Mouse (Mus musculus) C2C12 (cell line): ENCODE results near the gene Pcnx. TPM values are rescaled to one million over a fixed set of nuclear protein-coding genes. Genes with fewer than 3 reads are reported as not detected.

Source experiments
- H3K27me3 ChIP-seq: one replicate; pipeline ENCODE4 v1.6.1; 2011; ENCODE audit not compliant: control insufficient read depth, insufficient read depth, insufficient read length
- H3K36me3 ChIP-seq: one replicate; pipeline ENCODE4 v1.6.1; 2011; ENCODE audit not compliant: control insufficient read depth, insufficient read depth
- H3K4me3 ChIP-seq: one replicate; pipeline ENCODE4 v1.5.1; 2011; ENCODE audit warnings: mild to moderate bottlenecking, control low read depth; ENCODE audit not compliant: poor library complexity, insufficient read depth, severe bottlenecking
- H3K79me2 ChIP-seq: one replicate; pipeline ENCODE4 v1.6.1; 2011; ENCODE audit not compliant: control insufficient read depth, insufficient read depth
- H3K79me3 ChIP-seq: one replicate; pipeline ENCODE4 v1.6.1; 2011; ENCODE audit warnings: low read depth, control low read depth
- H3ac ChIP-seq: one replicate; pipeline ENCODE3; 2011; ENCODE audit warnings: low read depth; ENCODE audit not compliant: control insufficient read depth, insufficient read length
- CEBPB ChIP-seq: IDR thresholded peaks from one replicate; pipeline ENCODE4 v1.6.1; 2011; ENCODE audit warnings: low read depth, mild to moderate bottlenecking, control low read depth, moderate library complexity
- CTCF ChIP-seq: IDR thresholded peaks from one replicate; pipeline ENCODE4 v1.5.1; 2011; ENCODE audit not compliant: control insufficient read depth, insufficient read depth, insufficient read length
- FOSL1 ChIP-seq: IDR thresholded peaks from one replicate; pipeline ENCODE4 v1.8.0; 2011; ENCODE audit warnings: mild to moderate bottlenecking, low read length; ENCODE audit not compliant: poor library complexity, insufficient read depth, severe bottlenecking
- MAX ChIP-seq: IDR thresholded peaks from one replicate; pipeline ENCODE4 v1.6.1; 2011; ENCODE audit warnings: mild to moderate bottlenecking, control low read depth
- MYOD1 ChIP-seq: IDR thresholded peaks from one replicate; pipeline ENCODE4 v1.6.1; 2011; ENCODE audit warnings: low read depth; ENCODE audit not compliant: control insufficient read depth, insufficient read length
- MYOG ChIP-seq: IDR thresholded peaks from one replicate; pipeline ENCODE4 v1.6.1; 2011; ENCODE audit not compliant: control insufficient read depth, insufficient read length; ENCODE audit errors: extremely low read depth
- USF1 ChIP-seq: IDR thresholded peaks from one replicate; pipeline ENCODE4 v1.6.1; 2011; ENCODE audit warnings: low read depth, mild to moderate bottlenecking, control low read depth, moderate library complexity
- polyA plus RNA-seq: library from polyadenylated mRNA; unstranded; fragments of >200 nt; fragmentation: generic; extraction: Trizol; gene quantifications from one replicate; pipeline ENCODE4 v1.2.1, GENCODE M21; 2012; ENCODE audit warnings: missing spikeins

The Pcnx gene
- polyA plus RNA-seq, 1 experiment: 9.1 TPM

DNA sequence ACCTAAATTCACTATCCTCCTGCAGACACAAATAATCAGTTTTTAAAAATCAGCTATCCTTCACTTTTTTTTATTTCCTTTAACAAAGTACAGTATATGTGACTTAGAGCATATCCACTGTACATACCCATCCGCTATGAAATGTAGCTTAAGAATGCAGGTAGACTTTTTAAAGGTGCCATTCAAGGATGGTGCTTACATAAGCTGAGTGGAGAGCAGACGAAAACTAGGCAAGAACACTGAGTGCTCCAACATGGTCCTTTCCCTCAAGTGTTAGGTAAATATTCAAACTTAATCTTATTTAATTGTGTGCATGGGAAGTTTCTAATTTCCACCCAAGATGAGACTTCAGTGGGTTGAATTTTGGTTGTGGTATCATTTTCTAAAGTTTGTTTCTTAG lies 119.5 kb downstream of the Pcnx start:
- Histone ChIP-seq H3K36me3 (peaks cover 23% of the 10 kb centered on the region), H3K79me3 (no peaks in the 10 kb centered on the region), H3K79me2 (no peaks in the 10 kb centered on the region), H3K4me3 (no peak overlapping the region), H3ac (no peak overlapping the region), H3K27me3 (no peaks in the 10 kb centered on the region)
- TF ChIP-seq MAX: no peak
- no peak for TF ChIP-seq USF1
- no peak for TF ChIP-seq FOSL1
- TF ChIP-seq MYOG: no peak
- TF ChIP-seq CTCF: no peak
- no peak for TF ChIP-seq MYOD1
- TF ChIP-seq CEBPB: no peak

DNA sequence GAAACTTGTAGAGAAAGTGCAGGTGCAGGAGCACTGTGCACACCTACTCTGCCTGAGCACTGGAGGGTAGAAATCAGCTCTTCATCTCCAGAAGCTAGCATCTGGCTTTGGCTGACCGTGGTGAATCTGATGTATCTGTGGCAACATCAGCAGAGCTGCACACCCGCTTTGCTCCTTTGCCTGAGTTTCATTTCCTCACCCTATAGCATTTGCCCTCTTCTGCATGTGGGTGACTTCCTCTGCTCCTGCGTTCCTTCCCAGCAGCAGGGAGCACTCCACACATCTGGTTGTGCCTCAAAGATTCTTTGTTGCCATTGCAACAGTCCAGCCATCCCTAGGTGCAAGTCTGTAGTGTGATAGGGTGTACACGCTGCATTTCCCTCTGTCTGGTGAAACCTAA lies 132.3 kb downstream of the Pcnx start:
- Histone ChIP-seq H3K4me3 (no peak overlapping the region), H3ac (no peak overlapping the region), H3K79me3 (no peaks in the 10 kb centered on the region), H3K36me3 (peaks cover 10% of the 10 kb centered on the region), H3K79me2 (no peaks in the 10 kb centered on the region), H3K27me3 (no peaks in the 10 kb centered on the region)
- TF ChIP-seq CEBPB: no peak
- no peak for TF ChIP-seq USF1
- TF ChIP-seq MYOD1: no peak
- TF ChIP-seq FOSL1: no peak
- no peak for TF ChIP-seq MYOG
- no peak for TF ChIP-seq MAX
- TF ChIP-seq CTCF: no peak

DNA sequence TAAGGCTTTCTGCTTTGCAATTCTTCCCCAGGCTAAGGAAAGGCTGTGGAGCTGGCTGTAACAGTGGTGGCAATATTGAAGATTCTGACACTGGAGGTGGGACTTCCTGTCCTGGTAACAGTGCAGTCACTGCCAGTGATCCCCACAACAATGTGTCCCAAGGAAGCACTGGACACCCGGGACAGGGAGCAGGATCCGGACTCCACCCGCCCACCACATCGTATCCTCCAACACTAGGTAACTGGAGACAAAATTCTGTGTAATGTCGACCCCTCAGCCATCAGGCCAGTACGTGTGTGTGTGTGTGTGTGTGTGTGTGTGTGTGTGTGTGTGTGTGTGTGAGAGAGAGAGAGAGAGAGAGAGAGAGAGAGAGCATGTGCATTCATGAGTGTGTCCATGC lies 133.2 kb downstream of the Pcnx start:
- Histone ChIP-seq H3ac (no peak overlapping the region), H3K79me3 (no peaks in the 10 kb centered on the region), H3K4me3 (no peak overlapping the region), H3K27me3 (no peaks in the 10 kb centered on the region), H3K36me3 (peaks cover 2% of the 10 kb centered on the region), H3K79me2 (no peaks in the 10 kb centered on the region)
- no peak for TF ChIP-seq USF1
- TF ChIP-seq MAX: no peak
- TF ChIP-seq CEBPB: no peak
- TF ChIP-seq MYOD1: no peak
- TF ChIP-seq CTCF: no peak
- TF ChIP-seq MYOG: no peak
- no peak for TF ChIP-seq FOSL1

DNA sequence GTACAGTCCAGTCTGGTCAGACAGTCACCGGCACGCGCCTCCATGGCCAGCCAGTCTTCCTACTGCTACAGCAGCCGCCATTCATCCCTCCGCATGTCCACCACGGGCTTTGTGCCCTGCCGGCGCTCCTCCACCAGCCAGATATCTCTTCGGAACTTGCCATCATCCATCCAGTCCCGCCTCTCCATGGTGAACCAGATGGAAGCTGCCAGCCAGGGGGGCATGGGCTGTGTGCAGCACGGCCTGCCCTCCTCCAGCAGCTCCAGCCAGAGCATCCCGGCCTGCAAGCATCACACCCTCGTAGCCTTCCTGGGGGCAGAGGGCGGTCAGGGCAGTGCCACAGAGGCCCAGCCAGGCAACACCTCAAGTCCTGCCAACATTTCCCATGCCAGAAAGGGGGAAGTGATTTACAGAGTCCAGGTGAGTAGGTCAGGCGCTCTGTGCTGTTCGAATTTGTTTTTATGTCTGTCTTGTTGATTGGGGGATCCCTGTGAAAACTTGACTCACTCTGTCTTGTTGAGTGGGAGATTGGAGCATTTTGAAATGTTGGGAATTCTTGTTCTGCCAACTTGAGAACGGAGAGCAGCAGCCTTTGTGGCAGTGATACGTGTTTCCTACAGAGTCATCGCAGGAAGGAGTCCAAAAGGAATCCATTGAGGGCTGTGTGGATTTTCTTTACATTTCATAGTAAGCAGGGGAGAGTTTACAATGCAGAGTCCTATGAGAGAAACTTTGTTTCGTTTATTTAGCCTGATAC lies 135.3 kb downstream of the Pcnx start:
- Histone ChIP-seq H3ac (no peak overlapping the region), H3K79me2 (no peaks in the 10 kb centered on the region), H3K79me3 (no peaks in the 10 kb centered on the region), H3K27me3 (no peaks in the 10 kb centered on the region), H3K4me3 (no peak overlapping the region), H3K36me3 (no peaks in the 10 kb centered on the region)
- no peak for TF ChIP-seq MYOD1
- TF ChIP-seq MYOG: no peak
- no peak for TF ChIP-seq MAX
- no peak for TF ChIP-seq USF1
- no peak for TF ChIP-seq CTCF
- TF ChIP-seq FOSL1: no peak
- TF ChIP-seq CEBPB: no peak

DNA sequence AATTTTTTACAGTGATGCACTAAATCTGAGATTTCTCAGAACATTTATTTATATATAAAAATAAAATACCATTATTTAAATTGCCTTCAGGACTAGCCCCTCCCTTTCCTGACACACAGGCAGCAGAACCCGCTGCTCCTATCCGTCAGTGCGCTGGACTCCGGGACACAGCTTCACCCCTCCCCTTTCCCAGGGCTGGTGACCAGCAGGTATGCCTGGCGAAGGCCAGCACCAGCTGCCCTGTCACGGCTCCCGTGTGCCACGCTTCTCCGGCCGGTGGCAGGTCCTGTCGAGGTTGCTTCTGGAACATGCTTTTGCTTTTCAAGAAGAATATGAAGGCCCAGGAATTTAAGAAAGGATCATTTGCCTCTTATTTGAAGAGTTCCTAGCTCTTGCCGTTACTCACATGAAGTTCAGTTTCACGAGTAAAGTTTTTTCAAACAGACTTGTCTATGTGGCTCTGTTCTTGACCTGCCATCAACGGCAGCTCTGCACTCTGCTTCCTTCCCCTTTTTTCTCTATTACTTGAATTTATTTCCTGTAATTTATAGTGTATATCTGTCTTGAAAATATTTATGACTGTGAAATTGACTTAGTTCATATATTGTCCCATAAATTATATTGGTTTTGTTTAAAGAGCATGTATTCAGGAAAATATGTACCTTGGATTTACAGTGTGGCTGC lies 137.0 kb downstream of the Pcnx start:
- Histone ChIP-seq H3ac (no peak overlapping the region), H3K79me2 (no peaks in the 10 kb centered on the region), H3K27me3 (no peaks in the 10 kb centered on the region), H3K79me3 (no peaks in the 10 kb centered on the region), H3K36me3 (no peaks in the 10 kb centered on the region), H3K4me3 (no peak overlapping the region)
- TF ChIP-seq MYOG (no peak), CTCF (no peak), MAX (no peak), MYOD1 (no peak)
